Mouse (Mus musculus): ENCODE results near the gene Srrm3. TPM values are rescaled to one million over a fixed set of nuclear protein-coding genes. Genes with fewer than 3 reads are reported as not detected.

Srrm3 gene
- polyA plus RNA-seq, 1 experiment, result 0.16 TPM

- H3K27ac ChIP-seq (ENCODE audit: insufficient read depth, low read depth, low read length), result no peak overlapping the region
- DNase-seq, result peak; percentile 34
- no peak for TF ChIP-seq POLR2A (IDR thresholded peaks at IDR 0.05; ENCODE audit: low read depth, low read length)
- no peak for TF ChIP-seq CTCF (conservative IDR thresholded peaks at IDR 0.05; ENCODE audit: insufficient read depth, insufficient read length, low read depth, low read length)
- WGBS, result 11% methylated on average over 12 of the region's 12 CpGs
- H3K27me3 ChIP-seq (replicated peaks; ENCODE audit: control insufficient read depth, insufficient read depth, low read length), result no peaks in the 10 kb centered on the region
- H3K4me1 ChIP-seq (ENCODE audit: control insufficient read depth, insufficient read depth, low read length), result no peaks in the 10 kb centered on the region
- H3K36me3 ChIP-seq (ENCODE audit: control insufficient read depth, insufficient read depth, low read length), result no peaks in the 10 kb centered on the region
- H3K4me3 ChIP-seq (ENCODE audit: insufficient read depth, low read depth, low read length), result no peak overlapping the region
These were observed 29.3 kb downstream of the Srrm3 start for GRCm38 (mm10) chr5:135835981-135836380.

- Histone ChIP-seq H3K4me1 (ENCODE audit: control insufficient read depth, insufficient read depth, low read length) (no peaks in the 10 kb centered on the region), H3K36me3 (ENCODE audit: control insufficient read depth, insufficient read depth, low read length) (no peaks in the 10 kb centered on the region), H3K4me3 (ENCODE audit: insufficient read depth, low read depth, low read length) (no peak overlapping the region), H3K27me3 (replicated peaks; ENCODE audit: control insufficient read depth, insufficient read depth, low read length) (no peaks in the 10 kb centered on the region), H3K27ac (ENCODE audit: insufficient read depth, low read depth, low read length) (no peak overlapping the region)
- DNase-seq, result no peak
- TF ChIP-seq CTCF (conservative IDR thresholded peaks at IDR 0.05; ENCODE audit: insufficient read depth, insufficient read length, low read depth, low read length), result no peak
- TF ChIP-seq POLR2A (IDR thresholded peaks at IDR 0.05; ENCODE audit: low read depth, low read length), result no peak
- WGBS, result 74% methylated on average over 6 of the region's 6 CpGs
These were observed 35.0 kb downstream of the Srrm3 start for GRCm38 (mm10) chr5:135841651-135842050.

GRCm38 (mm10) chr5:135843418-135843817 lies 36.7 kb downstream of the Srrm3 start:
- Histone ChIP-seq H3K27ac (ENCODE audit: insufficient read depth, low read depth, low read length) (no peak overlapping the region), H3K4me1 (ENCODE audit: control insufficient read depth, insufficient read depth, low read length) (no peaks in the 10 kb centered on the region), H3K4me3 (ENCODE audit: insufficient read depth, low read depth, low read length) (no peak overlapping the region), H3K27me3 (replicated peaks; ENCODE audit: control insufficient read depth, insufficient read depth, low read length) (no peaks in the 10 kb centered on the region), H3K36me3 (ENCODE audit: control insufficient read depth, insufficient read depth, low read length) (no peaks in the 10 kb centered on the region)
- TF ChIP-seq CTCF (conservative IDR thresholded peaks at IDR 0.05; ENCODE audit: insufficient read depth, insufficient read length, low read depth, low read length) (no peak), POLR2A (IDR thresholded peaks at IDR 0.05; ENCODE audit: low read depth, low read length) (no peak)
- peak; percentile 25 for DNase-seq
- 19% methylated on average over 5 of the region's 5 CpGs for WGBS

GRCm38 (mm10) chr5:135845676-135846320 lies 39.1 kb downstream of the Srrm3 start:
- DNase-seq, result no peak
- H3K4me1 ChIP-seq (ENCODE audit: control insufficient read depth, insufficient read depth, low read length), result no peaks in the 10 kb centered on the region
- no peak overlapping the region for H3K4me3 ChIP-seq (ENCODE audit: insufficient read depth, low read depth, low read length)
- no peaks in the 10 kb centered on the region for H3K36me3 ChIP-seq (ENCODE audit: control insufficient read depth, insufficient read depth, low read length)
- H3K27me3 ChIP-seq (replicated peaks; ENCODE audit: control insufficient read depth, insufficient read depth, low read length), result no peaks in the 10 kb centered on the region
- no peak overlapping the region for H3K27ac ChIP-seq (ENCODE audit: insufficient read depth, low read depth, low read length)
- no peak for TF ChIP-seq POLR2A (IDR thresholded peaks at IDR 0.05; ENCODE audit: low read depth, low read length)
- no peak for TF ChIP-seq CTCF (conservative IDR thresholded peaks at IDR 0.05; ENCODE audit: insufficient read depth, insufficient read length, low read depth, low read length)
- 83% methylated on average over 13 of the region's 13 CpGs for WGBS

GRCm38 (mm10) chr5:135847460-135847859 lies 40.8 kb downstream of the Srrm3 start:
- no peak overlapping the region for H3K4me3 ChIP-seq (ENCODE audit: insufficient read depth, low read depth, low read length)
- no peaks in the 10 kb centered on the region for H3K4me1 ChIP-seq (ENCODE audit: control insufficient read depth, insufficient read depth, low read length)
- TF ChIP-seq POLR2A (IDR thresholded peaks at IDR 0.05; ENCODE audit: low read depth, low read length), result no peak
- no peak for TF ChIP-seq CTCF (conservative IDR thresholded peaks at IDR 0.05; ENCODE audit: insufficient read depth, insufficient read length, low read depth, low read length)
- H3K27ac ChIP-seq (ENCODE audit: insufficient read depth, low read depth, low read length), result no peak overlapping the region
- peaks cover 4% of the 10 kb centered on the region for H3K27me3 ChIP-seq (replicated peaks; ENCODE audit: control insufficient read depth, insufficient read depth, low read length)
- 76% methylated on average over 4 of the region's 4 CpGs for WGBS
- H3K36me3 ChIP-seq (ENCODE audit: control insufficient read depth, insufficient read depth, low read length), result no peaks in the 10 kb centered on the region
- no peak for DNase-seq

- no peak for DNase-seq
- H3K36me3 ChIP-seq (ENCODE audit: control insufficient read depth, insufficient read depth, low read length), result no peaks in the 10 kb centered on the region
- H3K27me3 ChIP-seq (replicated peaks; ENCODE audit: control insufficient read depth, insufficient read depth, low read length), result peaks cover 4% of the 10 kb centered on the region
- no peak overlapping the region for H3K4me3 ChIP-seq (ENCODE audit: insufficient read depth, low read depth, low read length)
- 82% methylated on average over 3 of the region's 3 CpGs for WGBS
- no peaks in the 10 kb centered on the region for H3K4me1 ChIP-seq (ENCODE audit: control insufficient read depth, insufficient read depth, low read length)
- TF ChIP-seq POLR2A (IDR thresholded peaks at IDR 0.05; ENCODE audit: low read depth, low read length), result no peak
- no peak for TF ChIP-seq CTCF (conservative IDR thresholded peaks at IDR 0.05; ENCODE audit: insufficient read depth, insufficient read length, low read depth, low read length)
- no peak overlapping the region for H3K27ac ChIP-seq (ENCODE audit: insufficient read depth, low read depth, low read length)
These were observed 41.2 kb downstream of the Srrm3 start for GRCm38 (mm10) chr5:135847881-135848280.

- TF ChIP-seq CTCF (conservative IDR thresholded peaks at IDR 0.05; ENCODE audit: insufficient read depth, insufficient read length, low read depth, low read length), result no peak
- TF ChIP-seq POLR2A (IDR thresholded peaks at IDR 0.05; ENCODE audit: low read depth, low read length), result no peak
- 1% methylated on average over 15 of the region's 15 CpGs for WGBS
- H3K27ac ChIP-seq (ENCODE audit: insufficient read depth, low read depth, low read length), result no peak overlapping the region
- DNase-seq, result no peak
- no peak overlapping the region for H3K4me3 ChIP-seq (ENCODE audit: insufficient read depth, low read depth, low read length)
- H3K36me3 ChIP-seq (ENCODE audit: control insufficient read depth, insufficient read depth, low read length), result no peaks in the 10 kb centered on the region
- no peaks in the 10 kb centered on the region for H3K4me1 ChIP-seq (ENCODE audit: control insufficient read depth, insufficient read depth, low read length)
- peaks cover 4% of the 10 kb centered on the region for H3K27me3 ChIP-seq (replicated peaks; ENCODE audit: control insufficient read depth, insufficient read depth, low read length)
These were observed 44.3 kb downstream of the Srrm3 start for GRCm38 (mm10) chr5:135851024-135851423.

All from kidney, adult 2 months (tissue).